Mouse (Mus musculus) WW6 (cell line): ENCODE results near the gene Gramd1c.
A peak's percentile ranks its signal among the peaks of the same experiment; 100 is the strongest.

Experiments
- DNase-seq: peaks from one replicate; pipeline ENCODE4 v3.0.0-alpha.2; 2013; ENCODE audit warnings: low read depth, low spot score

Gramd1c gene

DNA sequence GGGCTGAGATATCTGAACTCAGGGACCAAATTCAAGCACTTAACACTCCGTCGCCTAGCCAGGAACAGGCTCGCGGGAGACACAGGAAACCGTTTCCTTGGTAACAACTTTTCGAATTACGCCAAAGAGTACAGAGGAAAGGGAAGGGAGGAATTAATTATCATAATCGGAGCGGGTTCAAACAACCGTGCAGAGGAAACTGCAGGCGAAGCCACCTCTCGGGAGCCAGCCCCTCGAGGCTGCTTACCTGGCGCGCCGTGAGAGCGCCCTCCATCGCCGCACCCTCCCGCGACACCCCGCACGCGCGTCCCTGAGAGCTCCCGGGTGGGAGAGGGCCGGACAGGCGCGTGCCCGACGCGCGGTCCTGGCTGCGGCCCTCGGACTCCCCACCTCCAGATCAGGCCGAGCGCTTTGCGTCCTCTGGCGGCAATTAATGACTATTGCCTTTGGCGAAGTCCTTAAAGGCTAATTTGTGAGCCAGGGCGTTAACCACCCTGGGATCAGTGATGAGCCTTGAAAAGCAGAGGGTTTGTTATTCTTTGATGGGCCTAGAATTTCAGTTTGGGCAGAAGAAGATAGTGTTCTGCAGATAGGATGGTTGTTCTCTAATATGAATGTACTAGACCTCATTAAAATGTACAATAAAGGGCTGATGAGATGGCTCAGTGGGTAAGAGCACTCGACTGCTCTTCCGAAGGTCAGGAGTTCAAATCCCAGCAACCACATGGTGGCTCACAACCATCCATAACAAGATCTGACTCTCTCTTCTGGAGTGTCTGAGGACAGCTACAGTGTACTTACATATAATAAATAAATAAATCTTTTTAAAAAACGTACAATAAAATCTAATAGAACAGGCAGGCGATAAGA lies at the start of gene Gramd1c:
TSS of gene Gramd1c (minus strand) at position 321 of the 870 bp plus-strand sequence.
- peak; percentile 70 for DNase-seq

DNA sequence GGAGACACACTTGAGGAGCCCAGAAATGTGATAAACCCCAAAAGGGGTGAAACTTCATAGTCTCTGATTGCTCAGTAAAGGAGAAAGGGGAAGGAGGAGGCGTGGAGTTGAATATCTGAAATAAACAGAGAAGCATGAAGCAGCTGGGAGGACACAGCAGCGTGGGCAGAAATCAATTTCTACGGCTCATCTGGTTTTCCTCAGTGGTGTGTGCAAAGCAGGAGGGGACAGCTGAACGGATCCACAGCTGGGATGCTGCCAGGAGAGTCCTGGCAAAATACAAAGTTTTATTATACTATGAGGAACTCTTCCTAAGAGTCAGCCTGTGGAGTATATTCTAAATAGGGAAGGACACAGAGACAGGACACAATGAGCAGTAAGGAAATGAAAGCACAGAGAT lies 45.9 kb upstream of the Gramd1c start:
- DNase-seq: no peak

DNA sequence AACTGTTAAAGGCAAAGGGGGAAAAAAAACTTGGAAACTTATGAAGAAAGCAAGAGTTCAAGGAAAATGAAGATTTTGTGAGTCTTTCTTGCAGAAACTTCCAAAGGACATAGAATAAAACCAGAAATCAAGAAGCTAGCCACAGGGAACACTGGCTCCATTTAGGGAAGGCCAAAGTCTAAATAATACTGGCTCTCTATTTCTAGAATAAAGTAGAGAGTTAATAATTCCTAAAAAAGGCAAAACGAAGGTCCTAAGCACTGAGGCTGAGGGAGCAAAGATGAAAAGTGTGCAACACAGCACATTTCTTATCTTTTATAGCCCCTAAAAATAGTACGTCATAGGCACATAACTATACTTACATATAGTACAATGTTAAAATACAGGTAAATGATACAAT lies 42.1 kb upstream of the Gramd1c start:
- no peak for DNase-seq

DNA sequence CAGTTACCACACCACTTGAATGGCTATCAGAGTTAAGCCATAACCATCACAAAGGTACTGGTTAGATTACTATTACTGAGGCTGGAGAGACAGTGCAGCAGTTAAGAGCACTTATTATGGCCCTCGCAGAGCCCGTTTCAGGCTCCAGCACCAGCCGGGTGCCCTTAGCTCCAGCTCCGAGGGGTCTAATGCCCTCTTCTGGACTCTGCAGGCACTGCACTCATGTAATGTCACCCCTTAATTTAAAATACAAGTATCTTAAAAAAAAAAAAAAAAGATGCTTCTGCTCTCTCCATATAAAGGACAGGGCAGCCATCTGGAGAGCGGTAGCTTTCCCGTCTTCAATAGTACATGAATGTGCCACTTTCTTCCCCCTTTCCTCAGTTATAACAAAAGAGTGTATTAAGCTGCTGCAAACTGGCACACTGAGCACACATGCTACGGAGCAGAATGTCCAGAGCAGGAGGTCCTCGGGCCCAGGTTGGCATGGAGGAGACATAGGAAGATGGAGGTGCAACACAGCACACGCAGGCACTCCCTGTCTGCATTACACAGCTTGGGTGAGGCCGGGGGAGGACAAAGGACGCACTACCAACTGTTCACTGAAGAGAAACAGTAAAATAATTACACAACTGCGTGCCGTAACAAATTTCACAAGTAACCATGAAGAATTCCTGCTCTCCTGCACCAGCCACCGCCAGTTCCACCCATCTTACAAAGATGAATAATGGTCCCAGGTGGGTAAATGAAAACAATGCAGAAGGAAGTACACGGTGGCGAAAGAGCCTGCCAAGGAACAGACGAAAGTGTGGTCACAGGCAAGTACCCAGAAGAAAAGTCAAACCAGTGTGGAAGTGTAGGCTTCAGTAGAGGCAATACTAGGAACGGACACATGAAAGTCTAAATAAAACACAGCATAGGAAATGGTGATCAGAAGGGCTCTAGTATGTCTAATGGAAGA lies 40.9 kb upstream of the Gramd1c start:
- peak; percentile 31 for DNase-seq

DNA sequence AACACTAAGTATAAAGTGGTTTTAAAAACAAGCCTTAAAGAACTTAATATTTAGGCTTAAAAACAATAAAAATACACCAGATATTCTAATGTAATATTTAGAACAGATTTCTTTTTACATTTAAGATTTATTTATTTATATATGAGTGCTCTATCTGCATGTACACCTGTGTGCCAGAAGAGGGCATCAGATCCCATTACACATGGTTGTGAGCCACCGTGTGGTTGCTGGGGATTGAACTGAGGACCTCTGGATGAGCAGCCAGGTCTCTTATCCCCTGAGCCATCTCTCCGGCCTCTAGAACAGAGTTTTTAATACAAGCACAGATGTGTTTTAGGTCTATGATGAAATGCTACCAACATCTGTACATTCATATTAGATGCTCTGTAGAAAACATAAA lies 39.8 kb upstream of the Gramd1c start:
- no peak for DNase-seq

DNA sequence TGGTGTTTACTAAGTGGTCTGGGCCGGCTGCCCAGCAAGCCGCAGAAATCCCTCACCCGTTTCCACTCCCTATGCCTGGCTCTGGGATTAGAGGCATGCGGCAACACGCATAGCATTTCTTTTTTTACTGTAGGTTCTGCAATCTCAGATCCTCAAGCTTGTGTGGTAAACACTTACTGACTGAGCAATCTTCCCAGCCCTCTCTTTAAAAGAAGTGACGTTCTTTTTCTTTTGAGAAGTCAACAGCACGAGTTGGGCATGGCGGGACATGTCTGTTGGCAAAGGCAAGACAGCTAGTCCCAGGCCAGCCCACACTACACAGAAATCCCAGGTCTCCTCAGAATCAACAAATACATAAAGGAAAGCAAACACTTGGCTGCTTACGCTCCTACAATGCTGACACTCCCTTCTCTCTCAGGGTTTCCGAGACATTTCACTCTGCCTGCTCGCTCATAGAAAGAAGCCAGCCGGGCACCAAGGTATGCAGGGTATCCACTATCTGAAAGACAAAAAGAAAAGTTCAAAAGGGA lies 38.1 kb upstream of the Gramd1c start:
- no peak for DNase-seq

DNA sequence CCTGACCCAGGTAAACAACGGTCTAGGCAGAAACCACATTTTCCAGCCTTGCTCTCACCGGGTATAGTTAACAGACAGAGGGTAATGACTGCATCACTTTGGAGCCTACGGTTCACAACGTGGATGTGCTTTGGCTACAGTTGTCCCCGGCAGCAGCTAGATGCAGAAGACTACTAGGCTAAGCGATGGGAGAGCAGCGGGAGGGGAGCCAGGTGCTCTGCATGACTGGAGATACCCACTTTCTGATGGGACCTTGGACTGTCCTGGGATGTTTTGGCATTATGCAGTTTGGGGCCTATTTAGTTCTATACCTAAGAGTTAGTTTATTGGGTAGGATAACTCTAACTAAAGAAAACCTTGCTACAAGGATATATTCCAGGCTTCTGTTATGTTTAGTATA lies 36.2 kb upstream of the Gramd1c start:
- no peak for DNase-seq

DNA sequence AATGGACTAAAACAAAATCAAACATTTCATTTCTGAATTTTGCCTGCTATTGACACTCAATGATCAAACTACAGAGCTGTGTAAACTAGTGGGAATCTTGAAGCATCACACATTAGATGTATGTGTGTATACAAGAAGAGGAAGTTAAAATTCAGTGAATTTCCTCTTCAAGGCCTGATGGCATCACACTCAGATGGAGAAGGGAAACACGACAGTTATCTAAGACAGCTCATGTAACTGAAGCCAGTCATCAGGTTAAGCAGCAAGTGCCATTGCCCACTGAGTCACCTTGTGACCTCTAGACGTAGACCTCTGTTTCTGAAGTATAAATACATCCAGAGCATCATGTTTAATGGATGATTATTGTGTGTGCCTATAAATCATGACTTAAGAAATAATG lies 24.5 kb upstream of the Gramd1c start:
- DNase-seq: no peak

DNA sequence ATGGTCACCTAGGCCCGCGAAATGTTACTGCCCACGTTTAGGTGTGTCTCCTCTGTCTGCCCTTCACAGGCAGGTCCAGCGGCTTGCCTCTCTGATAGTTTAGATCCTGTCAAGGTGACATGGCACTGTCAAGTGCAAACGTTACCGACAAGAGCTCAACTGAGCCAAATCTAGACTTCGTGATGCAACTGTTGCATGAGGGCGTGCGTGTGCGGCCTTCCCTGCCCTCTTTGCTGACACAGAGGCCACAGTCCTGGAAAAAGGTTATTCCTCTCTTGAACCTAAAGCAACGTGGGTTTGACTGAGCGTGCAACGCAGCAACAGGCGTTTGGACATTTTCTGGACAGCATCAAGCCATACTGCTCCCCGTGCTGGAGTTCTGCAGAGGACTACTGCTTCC lies 1.8 kb downstream of the Gramd1c start:
- DNase-seq: no peak

DNA sequence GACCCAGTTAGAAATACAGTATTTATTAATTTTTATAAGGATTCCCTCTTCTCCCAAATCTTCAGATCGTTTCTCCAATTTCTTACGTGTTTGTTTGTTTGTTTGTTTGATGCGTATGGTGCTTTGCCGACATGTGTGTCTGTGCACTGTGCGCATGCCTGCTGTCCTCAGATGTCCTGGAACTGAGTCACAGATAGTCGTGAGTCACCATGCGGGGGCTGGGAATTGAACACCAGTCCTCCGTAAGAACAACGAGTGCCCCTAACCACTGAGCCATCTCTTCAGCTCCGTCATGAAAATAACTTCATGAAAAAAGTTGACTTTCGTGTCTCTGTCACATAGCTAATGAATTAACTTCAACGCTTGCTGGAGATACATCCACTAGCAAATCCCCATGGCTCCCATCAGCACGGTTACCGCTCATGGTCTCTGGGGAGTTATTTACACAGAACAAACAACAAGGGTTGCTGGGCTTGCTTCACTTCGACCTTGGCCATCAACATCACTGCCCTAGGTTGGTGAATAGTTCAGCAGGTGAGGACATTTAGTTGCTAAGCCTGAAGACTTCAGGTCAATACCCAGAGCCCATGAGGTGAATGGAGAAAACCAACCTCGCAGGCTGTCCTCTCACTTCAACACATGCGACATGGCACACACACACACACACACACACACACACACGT lies 2.4 kb downstream of the Gramd1c start:
- no peak for DNase-seq

DNA sequence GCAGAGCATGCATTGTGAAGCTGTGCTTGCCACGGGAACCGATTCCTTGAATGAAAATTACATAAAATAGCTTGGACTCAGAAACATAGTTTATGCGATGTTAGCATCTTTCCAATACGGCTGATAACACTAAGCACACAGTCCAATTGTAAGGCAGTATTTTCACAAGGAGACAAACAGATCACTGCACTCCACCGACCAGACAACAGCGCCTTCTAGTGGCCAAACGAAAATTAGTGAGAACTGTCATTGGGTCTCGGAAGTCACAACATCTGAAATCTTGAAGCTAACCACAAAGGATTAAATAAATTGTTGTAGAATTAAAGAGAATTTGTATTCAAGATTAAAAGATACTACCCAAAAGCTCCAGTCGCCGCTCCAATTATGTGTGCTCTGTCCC lies 4.4 kb downstream of the Gramd1c start:
- no peak for DNase-seq

DNA sequence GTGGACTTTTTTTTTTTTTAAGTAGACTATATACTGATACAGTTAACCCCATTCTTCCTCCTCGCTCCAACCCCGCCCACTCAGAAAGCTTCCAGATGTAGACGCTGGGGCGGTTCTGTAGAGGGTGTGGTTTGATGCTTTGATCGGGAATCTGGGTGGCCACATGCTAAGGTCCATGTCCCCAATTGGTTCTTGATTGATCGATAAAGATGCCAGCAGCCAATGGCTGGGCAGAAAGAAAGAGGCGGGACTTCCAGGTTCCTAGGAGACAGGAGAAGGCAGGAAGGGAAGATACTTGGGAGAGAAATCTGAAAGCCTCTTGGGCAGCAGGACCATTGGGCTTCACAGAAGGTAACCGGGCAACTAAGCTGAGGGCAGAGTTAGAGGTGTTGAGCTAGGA lies 7.4 kb downstream of the Gramd1c start:
- peak; percentile 70 for DNase-seq

DNA sequence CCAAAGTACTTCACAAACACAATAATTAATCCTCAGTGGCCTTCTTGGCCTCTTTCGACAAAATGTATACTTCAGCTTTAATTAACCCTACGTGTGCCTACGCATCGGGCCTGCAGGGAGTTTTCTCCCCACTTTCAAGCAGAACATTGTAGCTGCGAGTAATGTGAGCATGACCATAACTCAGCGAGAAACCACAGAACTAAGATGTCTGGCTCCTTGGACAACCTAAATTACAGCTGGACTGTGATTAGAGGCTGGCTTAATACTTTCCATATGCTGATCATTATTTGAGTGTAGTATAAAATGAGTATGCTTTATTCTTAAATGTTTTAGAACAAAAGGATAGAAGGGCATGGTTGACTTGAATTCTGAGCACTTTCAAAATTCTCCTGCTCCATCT lies 9.9 kb downstream of the Gramd1c start:
- DNase-seq: no peak

DNA sequence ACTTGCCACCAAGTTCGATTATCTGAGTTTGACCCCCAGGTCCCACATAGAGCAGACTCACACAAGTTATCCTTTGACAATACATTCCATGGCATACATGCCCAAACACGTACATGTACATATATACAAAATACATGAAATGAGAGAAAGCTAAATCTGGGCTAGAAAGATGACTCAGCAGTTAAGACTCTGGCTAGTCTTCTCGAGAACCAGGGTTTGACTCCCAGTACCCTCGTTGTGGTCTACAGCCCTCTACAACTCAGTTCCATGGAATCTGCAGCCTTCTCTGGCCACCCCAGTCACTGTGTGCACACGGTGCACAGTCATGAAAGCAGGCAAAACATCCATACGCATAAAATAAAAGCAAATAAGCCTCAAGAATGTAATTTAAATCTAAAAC lies 10.8 kb downstream of the Gramd1c start:
- DNase-seq: no peak

DNA sequence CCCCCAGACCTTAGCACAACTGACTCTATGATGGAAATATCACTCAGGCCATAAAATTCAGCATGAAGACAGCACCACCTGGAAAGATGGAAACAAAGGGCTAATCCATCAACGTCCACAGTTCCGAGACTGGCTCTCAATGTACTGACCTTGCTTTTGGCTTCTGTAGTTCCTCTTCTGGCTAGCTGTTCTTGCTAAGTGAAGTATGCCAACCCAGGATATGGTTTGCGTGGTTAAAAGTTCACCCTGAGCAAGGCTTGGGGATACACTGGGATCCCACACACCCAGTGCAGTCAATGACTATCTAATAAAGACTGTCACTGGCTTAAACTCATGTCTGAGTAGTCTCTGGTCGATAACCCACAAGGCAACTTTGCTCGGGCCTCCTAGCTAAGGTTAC lies 13.0 kb downstream of the Gramd1c start:
- DNase-seq: no peak

DNA sequence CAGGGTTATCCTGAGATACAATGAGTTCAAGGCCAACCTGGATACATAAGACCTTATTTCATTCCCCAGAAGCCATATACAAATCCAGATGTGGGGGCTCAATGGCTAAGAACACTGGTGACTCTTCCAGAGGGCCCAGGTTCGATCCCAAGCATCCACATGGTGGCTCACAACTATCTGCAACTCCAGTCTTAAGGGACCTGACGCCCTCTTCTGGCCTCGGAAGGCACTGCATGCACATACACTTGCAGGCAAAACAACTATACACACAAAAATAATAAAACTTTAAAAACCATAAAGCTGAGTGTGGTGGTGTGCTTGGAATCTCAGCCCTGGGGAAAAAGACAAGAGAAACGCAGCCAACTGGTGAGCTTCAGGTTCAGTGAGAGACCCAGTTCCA lies 24.0 kb downstream of the Gramd1c start:
- no peak for DNase-seq

DNA sequence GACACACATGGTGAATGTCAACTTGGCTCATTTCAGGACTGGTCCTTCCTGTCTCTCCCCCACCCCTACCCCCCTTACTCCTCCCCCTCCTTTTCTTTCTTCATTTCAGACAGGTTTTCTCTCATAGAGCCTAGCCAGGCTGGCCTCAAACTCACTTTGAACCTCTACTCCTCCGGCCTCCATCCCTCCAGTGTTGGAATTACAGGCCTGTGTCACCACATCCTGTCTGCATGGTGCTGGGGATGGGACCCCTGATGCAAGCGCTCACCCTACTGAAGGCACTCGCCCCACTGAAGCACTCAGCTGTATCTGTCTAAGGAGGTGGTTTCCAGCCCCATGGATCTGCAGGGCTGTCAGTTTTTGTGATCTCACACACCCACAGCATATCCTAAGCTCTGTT lies 27.9 kb downstream of the Gramd1c start:
- DNase-seq: no peak

DNA sequence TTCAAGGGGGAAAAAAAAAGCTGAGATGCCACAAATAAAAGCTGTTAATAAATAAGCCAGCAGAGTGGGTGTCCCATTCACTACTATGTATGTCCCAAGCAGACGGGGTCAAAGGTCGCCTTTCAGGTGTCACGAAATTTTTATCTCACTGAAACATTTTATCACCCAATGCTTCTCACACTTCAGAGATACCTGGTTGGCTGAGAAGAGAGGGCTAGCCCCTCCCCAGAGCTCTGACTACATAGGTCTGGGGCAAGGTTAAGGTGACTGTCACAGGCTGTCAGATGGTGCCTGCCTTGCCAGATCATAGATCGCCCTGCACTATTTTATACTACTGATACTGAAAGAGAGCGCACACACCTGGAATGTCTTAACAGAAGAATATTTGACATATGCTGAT lies 29.8 kb downstream of the Gramd1c start:
- no peak for DNase-seq

DNA sequence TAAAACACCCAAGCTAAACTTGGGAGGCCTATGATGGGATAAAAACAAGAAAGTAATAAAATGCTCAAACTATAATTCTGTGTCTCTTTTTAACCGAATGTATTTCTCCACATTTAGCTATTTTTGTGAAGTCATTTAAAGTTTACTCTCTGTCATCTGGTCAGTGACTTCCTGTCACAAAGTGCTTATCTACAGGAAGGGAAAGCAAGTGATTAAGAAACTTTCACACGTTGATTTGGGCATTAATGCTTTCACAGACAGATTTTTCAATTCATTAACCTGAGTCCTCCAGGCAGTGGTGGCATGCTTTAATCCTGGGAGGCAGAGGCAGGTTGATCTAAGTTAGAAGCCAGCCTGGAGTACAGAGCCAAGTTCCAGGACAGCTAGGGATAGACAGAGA lies 33.9 kb downstream of the Gramd1c start:
- no peak for DNase-seq

DNA sequence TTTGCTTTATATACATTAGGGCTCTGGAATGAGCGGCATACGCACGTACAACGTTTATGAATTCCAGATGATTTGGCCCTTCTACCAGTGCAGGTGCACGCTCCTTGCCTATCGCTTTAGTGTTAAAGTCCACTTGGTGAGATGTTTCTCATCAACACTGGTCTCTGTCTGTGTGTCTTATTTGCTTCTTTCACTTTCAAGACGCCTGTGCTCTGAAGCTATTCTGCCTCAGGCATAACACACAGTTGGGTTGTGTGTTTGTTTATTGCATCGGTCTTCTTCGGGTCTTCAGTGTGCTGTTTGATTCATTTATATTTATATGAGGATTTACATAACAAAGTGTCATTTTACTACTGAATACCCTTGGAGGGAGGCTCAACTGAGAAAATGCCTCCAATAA lies 36.3 kb downstream of the Gramd1c start:
- DNase-seq: no peak

DNA sequence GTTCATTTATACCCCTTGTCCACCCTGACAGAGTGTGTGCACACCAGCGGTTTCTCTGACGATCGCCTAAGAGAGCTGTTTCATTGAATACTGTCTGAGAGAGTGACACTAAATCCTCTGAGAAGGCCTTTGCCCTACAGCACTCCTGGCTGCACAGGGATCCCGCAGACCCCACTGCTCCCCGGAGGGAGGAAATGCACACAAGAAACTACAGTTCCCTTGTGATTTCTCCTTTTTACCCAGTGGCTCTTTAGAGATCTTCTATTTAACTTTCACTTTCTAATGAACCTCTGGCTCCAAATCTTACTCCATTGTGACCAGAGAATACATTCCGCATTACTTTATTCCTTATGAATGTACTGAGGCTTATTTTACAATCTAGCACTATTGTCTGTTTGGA lies 36.9 kb downstream of the Gramd1c start:
- DNase-seq: no peak
